Mouse (Mus musculus): ENCODE data around the gene Git1. TPM values are rescaled to one million over a fixed set of nuclear protein-coding genes. Genes with fewer than 3 reads are reported as not detected.

Gene Git1
- polyA plus RNA-seq, 1 experiment from 2014 or later = 12.6 TPM

DNA sequence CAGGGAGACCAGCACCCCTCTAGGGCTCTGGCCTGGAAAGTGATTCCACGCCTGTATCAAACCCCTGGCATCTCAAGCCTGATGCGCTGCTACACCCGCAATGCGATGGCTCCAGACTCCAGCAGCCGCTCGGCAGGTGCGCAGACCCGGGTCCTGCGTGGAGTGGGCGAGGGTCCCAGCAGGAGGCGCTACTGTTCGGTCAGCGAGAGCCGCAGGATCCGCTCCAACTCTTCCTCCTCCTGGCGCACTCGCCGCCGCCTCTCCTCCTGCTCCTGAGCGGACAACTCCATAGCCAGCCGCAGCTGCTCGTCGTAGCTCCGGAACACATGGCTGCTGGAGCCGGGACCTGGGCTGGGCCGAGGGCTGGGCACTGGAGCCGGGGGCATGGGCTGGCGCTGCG, 22.0 kb upstream of the Git1 start:
- Histone ChIP-seq H3K27me3 (replicated peaks; ENCODE audit: insufficient read depth, low read length) (peaks cover 11% of the 10 kb centered on the region; the same call in 1 of the 2 replicates), H3K4me3 (ENCODE audit: low read depth, low read length) (no peak overlapping the region), H3K4me1 (ENCODE audit: insufficient read depth, low read depth, low read length) (peaks cover 2% of the 10 kb centered on the region; the same call in 1 of the 2 replicates), H3K9me3 (ENCODE audit: low read length) (no peaks in the 10 kb centered on the region), H3K36me3 (ENCODE audit: insufficient read depth, low read length) (no peaks in the 10 kb centered on the region), H3K9ac (replicated peaks; ENCODE audit: low read depth) (no peak overlapping the region), H3K27ac (ENCODE audit: low read length) (no peak overlapping the region), H3K4me2 (replicated peaks; ENCODE audit: low read depth, low read length) (no peak overlapping the region)
- TF ChIP-seq EP300 (IDR thresholded peaks at IDR 0.05) = no peak
- no peak for TF ChIP-seq CTCF (IDR thresholded peaks at IDR 0.05)
- DNase-seq (ENCODE audit: low spot score) = no peak
- WGBS = 74% methylated on average over 29 of the region's 29 CpGs
- no peak for ATAC-seq

- TF ChIP-seq EP300 (IDR thresholded peaks at IDR 0.05) = no peak
- DNase-seq (ENCODE audit: low spot score) (no peak), ATAC-seq (no peak)
- no peak overlapping the region for H3K4me2 ChIP-seq (replicated peaks; ENCODE audit: low read depth, low read length)
- H3K27me3 ChIP-seq (replicated peaks; ENCODE audit: insufficient read depth, low read length) = no peaks in the 10 kb centered on the region
- no peak overlapping the region for H3K4me3 ChIP-seq (ENCODE audit: low read depth, low read length)
- no peak overlapping the region for H3K27ac ChIP-seq (ENCODE audit: low read length)
- H3K36me3 ChIP-seq (ENCODE audit: insufficient read depth, low read length) = no peaks in the 10 kb centered on the region
- H3K9ac ChIP-seq (replicated peaks; ENCODE audit: low read depth) = no peak overlapping the region
- no peaks in the 10 kb centered on the region for H3K9me3 ChIP-seq (ENCODE audit: low read length)
- 81% methylated on average over 16 of the region's 16 CpGs for WGBS
- H3K4me1 ChIP-seq (ENCODE audit: insufficient read depth, low read depth, low read length) = no peaks in the 10 kb centered on the region; the same call in 1 of the 2 replicates
Measured at GRCm38 (mm10) chr11:77472775-77473174, 20.6 kb upstream of the Git1 start.

DNA sequence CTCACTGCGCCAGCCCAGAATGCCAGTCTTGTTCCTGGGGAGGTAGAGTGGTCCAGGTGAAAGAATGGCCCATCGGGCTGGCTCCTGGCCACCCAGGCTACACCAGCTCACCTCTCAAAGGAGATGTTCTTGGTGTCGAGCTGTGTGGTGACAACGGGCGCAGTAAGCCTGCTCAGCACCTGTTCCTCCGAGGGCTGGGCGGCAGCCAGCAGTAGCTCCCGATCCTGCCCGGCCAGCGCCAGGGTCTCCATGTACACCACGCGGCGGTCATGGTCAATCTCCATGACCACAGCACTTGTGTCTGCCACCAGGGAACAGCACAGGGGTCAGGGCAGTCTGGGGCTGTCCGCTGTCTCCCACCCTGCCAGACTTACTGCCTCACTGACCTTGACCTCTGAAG, 17.1 kb upstream of the Git1 start:
- Histone ChIP-seq H3K9ac (replicated peaks; ENCODE audit: low read depth) (no peak overlapping the region), H3K4me2 (replicated peaks; ENCODE audit: low read depth, low read length) (no peak overlapping the region), H3K4me3 (ENCODE audit: low read depth, low read length) (no peak overlapping the region), H3K27me3 (replicated peaks; ENCODE audit: insufficient read depth, low read length) (no peaks in the 10 kb centered on the region), H3K27ac (ENCODE audit: low read length) (no peak overlapping the region), H3K4me1 (ENCODE audit: insufficient read depth, low read depth, low read length) (no peaks in the 10 kb centered on the region), H3K36me3 (ENCODE audit: insufficient read depth, low read length) (no peaks in the 10 kb centered on the region), H3K9me3 (ENCODE audit: low read length) (no peaks in the 10 kb centered on the region)
- ATAC-seq (no peak), DNase-seq (ENCODE audit: low spot score) (no peak)
- no peak for TF ChIP-seq EP300 (IDR thresholded peaks at IDR 0.05)
- TF ChIP-seq CTCF (IDR thresholded peaks at IDR 0.05) = no peak
- 90% methylated on average over 14 of the region's 14 CpGs for WGBS

GRCm38 (mm10) chr11:77476895-77477294, 16.5 kb upstream of the Git1 start:
- no peaks in the 10 kb centered on the region for H3K9me3 ChIP-seq (ENCODE audit: low read length)
- H3K27me3 ChIP-seq (replicated peaks; ENCODE audit: insufficient read depth, low read length) = no peaks in the 10 kb centered on the region
- no peak overlapping the region for H3K4me2 ChIP-seq (replicated peaks; ENCODE audit: low read depth, low read length)
- DNase-seq (ENCODE audit: low spot score) (no peak), ATAC-seq (no peak)
- 91% methylated on average over 6 of the region's 6 CpGs for WGBS
- no peak overlapping the region for H3K4me3 ChIP-seq (ENCODE audit: low read depth, low read length)
- H3K27ac ChIP-seq (ENCODE audit: low read length) = no peak overlapping the region
- no peaks in the 10 kb centered on the region for H3K4me1 ChIP-seq (ENCODE audit: insufficient read depth, low read depth, low read length)
- no peaks in the 10 kb centered on the region for H3K36me3 ChIP-seq (ENCODE audit: insufficient read depth, low read length)
- no peak overlapping the region for H3K9ac ChIP-seq (replicated peaks; ENCODE audit: low read depth)
- TF ChIP-seq CTCF (IDR thresholded peaks at IDR 0.05) (no peak), EP300 (IDR thresholded peaks at IDR 0.05) (no peak)

DNA sequence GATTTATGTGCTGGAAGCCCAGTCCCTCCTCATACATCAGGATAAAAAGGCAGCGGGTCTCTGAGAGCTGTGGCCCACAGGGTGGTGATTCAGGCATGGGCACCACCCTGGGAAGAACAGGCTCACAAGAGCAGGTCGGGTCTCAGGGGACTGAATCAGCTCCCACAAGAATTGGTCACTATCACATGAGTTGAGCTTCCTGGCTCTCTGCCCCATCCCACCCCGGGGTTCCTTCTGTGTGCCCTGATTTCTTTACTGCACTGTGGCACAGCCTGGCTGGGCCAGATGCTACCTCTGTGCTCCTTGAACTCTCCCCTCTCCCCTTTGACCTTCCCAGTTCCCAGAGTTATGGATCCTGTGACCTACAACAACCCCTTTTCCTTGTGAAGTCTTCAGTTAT, 10.3 kb upstream of the Git1 start:
- no peaks in the 10 kb centered on the region for H3K27me3 ChIP-seq (replicated peaks; ENCODE audit: insufficient read depth, low read length)
- no peak overlapping the region for H3K9ac ChIP-seq (replicated peaks; ENCODE audit: low read depth)
- H3K9me3 ChIP-seq (ENCODE audit: low read length) = no peaks in the 10 kb centered on the region
- no peaks in the 10 kb centered on the region for H3K36me3 ChIP-seq (ENCODE audit: insufficient read depth, low read length)
- no peaks in the 10 kb centered on the region; the same call in 1 of the 2 replicates for H3K4me1 ChIP-seq (ENCODE audit: insufficient read depth, low read depth, low read length)
- DNase-seq (ENCODE audit: low spot score) = no peak
- H3K4me3 ChIP-seq (ENCODE audit: low read depth, low read length) = no peak overlapping the region
- no peak overlapping the region for H3K4me2 ChIP-seq (replicated peaks; ENCODE audit: low read depth, low read length)
- no peak for TF ChIP-seq CTCF (IDR thresholded peaks at IDR 0.05)
- no peak for TF ChIP-seq EP300 (IDR thresholded peaks at IDR 0.05)
- H3K27ac ChIP-seq (ENCODE audit: low read length) = no peak overlapping the region
- no peak for ATAC-seq
- WGBS = 55% methylated on average over 3 of the region's 3 CpGs

GRCm38 (mm10) chr11:77483510-77484255, 9.7 kb upstream of the Git1 start:
- H3K4me3 ChIP-seq (ENCODE audit: low read depth, low read length) = no peak overlapping the region
- no peaks in the 10 kb centered on the region for H3K27me3 ChIP-seq (replicated peaks; ENCODE audit: insufficient read depth, low read length)
- 29% methylated on average over 11 of the region's 11 CpGs for WGBS
- no peaks in the 10 kb centered on the region for H3K36me3 ChIP-seq (ENCODE audit: insufficient read depth, low read length)
- no peaks in the 10 kb centered on the region for H3K9me3 ChIP-seq (ENCODE audit: low read length)
- no peak for ATAC-seq
- no peak overlapping the region for H3K4me2 ChIP-seq (replicated peaks; ENCODE audit: low read depth, low read length)
- no peaks in the 10 kb centered on the region; the same call in 1 of the 2 replicates for H3K4me1 ChIP-seq (ENCODE audit: insufficient read depth, low read depth, low read length)
- TF ChIP-seq CTCF (IDR thresholded peaks at IDR 0.05) (no peak), EP300 (IDR thresholded peaks at IDR 0.05) (no peak)
- no peak overlapping the region for H3K27ac ChIP-seq (ENCODE audit: low read length)
- DNase-seq (ENCODE audit: low spot score) = no peak
- H3K9ac ChIP-seq (replicated peaks; ENCODE audit: low read depth) = no peak overlapping the region

All from lung, postnatal 0 days (tissue).